Mouse (Mus musculus) limb, embryonic 14.5 days (tissue): Measurements from ENCODE around the gene Sh2d4b. TPM values are rescaled to one million over a fixed set of nuclear protein-coding genes. Genes with fewer than 3 reads are reported as not detected.

ENCODE experiments used
- ATAC-seq: fragments of 200-750 bp; cut with Nextera tagmentation; 2 replicates; pipeline ENCODE4 v1.8.0; 2017; ENCODE audit warnings: low read depth, moderate number of reproducible peaks, moderate TSS enrichment; ENCODE audit not compliant: low FRiP score
- DNase-seq: peaks from one replicate; pipeline ENCODE4 v3.0.0-alpha.2; 2015; ENCODE audit warnings: low spot score
- H3K27ac ChIP-seq: fragments of 300-500 bp; sonication (generic); replicated peaks from 2 replicates; pipeline ENCODE4 v1.5.1; 2014; ENCODE audit warnings: low read depth, mild to moderate bottlenecking, low read length, moderate library complexity, mixed read lengths
- H3K27me3 ChIP-seq: fragments of 300-500 bp; sonication (generic); 2 replicates; pipeline ENCODE4 v1.6.1; 2014; ENCODE audit warnings: low read length, mixed read lengths; ENCODE audit not compliant: control insufficient read depth, insufficient read depth
- H3K36me3 ChIP-seq: fragments of 300-500 bp; sonication (generic); 2 replicates; pipeline ENCODE4 v1.6.1; 2014; ENCODE audit warnings: mild to moderate bottlenecking, low read length, moderate library complexity, mixed read lengths; ENCODE audit not compliant: control insufficient read depth, insufficient read depth
- H3K4me1 ChIP-seq: fragments of 300-500 bp; sonication (generic); 2 replicates; pipeline ENCODE4 v1.6.1; 2014; ENCODE audit warnings: antibody characterized with exemption, low read length, mixed read lengths; ENCODE audit not compliant: control insufficient read depth, insufficient read depth
- H3K4me2 ChIP-seq: fragments of 300-500 bp; sonication (generic); replicated peaks from 2 replicates; pipeline ENCODE4 v1.6.1; 2014; ENCODE audit warnings: low read depth, mild to moderate bottlenecking, low read length, moderate library complexity; ENCODE audit not compliant: severe bottlenecking
- H3K4me3 ChIP-seq: fragments of 300-500 bp; sonication (generic); replicated peaks from 2 replicates; pipeline ENCODE4 v1.5.1; 2014; ENCODE audit warnings: low read length
- H3K9ac ChIP-seq: fragments of 300-500 bp; sonication (generic); 2 replicates; pipeline ENCODE4 v1.6.1; 2014; ENCODE audit warnings: mild to moderate bottlenecking, low read depth, low read length, moderate library complexity; ENCODE audit not compliant: severe bottlenecking
- H3K9me3 ChIP-seq: fragments of 300-500 bp; sonication (generic); 2 replicates; pipeline ENCODE4 v1.6.1; 2016; ENCODE audit warnings: low read length; ENCODE audit not compliant: control insufficient read depth
- POLR2A ChIP-seq: fragments of 200-500 bp; IDR thresholded peaks from 2 replicates; pipeline ENCODE4 v1.8.0; 2012; ENCODE audit warnings: inconsistent platforms, mild to moderate bottlenecking, moderate library complexity, borderline replicate concordance; ENCODE audit not compliant: insufficient read depth, insufficient read length; ENCODE audit errors: extremely low read depth
- WGBS: fragments of 180-500 bp; shearing (Covaris S2); extraction: QIAGEN DNeasy Blood & Tissue Kit; methylation state at CpG from one replicate; pipeline ENCODE4 v1.1.7; 2014; 5-methylcytosine and 5-hydroxymethylcytosine counted together
- polyA plus RNA-seq, 2 experiments: library from polyadenylated mRNA; depleted of rRNA in 1 of 2; stranded (reverse) in 1 of 2; unstranded in 1 of 2; fragments of >200 nt; fragmentation: Nextera tagmentation in 1 of 2; extraction: Ambion mirVana in 1 of 2; gene quantifications; 2 replicates each; pipeline versions ENCODE4 v1.2.1 to v1.2.3; 2012 to 2014

The Sh2d4b gene
- polyA plus RNA-seq, 2 experiments: 0.48 to 1.2 TPM

DNA sequence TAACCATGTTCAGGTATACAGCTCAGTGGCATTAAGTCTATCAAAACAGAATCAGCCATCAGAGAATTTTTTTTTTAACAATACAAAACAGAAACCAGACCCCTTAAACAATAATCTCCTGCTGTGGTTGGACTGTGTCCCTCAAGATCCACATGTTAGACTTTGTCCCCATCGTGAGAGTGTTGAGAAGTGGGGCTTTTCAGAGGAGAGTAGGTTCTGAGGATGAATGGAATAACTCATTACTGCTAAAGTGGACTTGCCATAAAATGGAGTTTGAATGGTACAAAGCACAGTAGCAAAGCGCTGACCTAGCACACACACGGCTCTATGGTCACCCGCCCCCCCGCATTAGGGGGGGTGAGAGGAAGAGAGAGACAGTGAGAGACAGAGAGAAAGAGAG lies 35.8 kb upstream of the Sh2d4b start:
- DNase-seq (no peak), ATAC-seq (no peak)
- 74% methylated on average over 5 of the region's 5 CpGs for WGBS
- H3K9me3 ChIP-seq: no peaks in the 10 kb centered on the region
- H3K4me1 ChIP-seq: peaks cover 9% of the 10 kb centered on the region
- H3K4me3 ChIP-seq: no peak overlapping the region
- TF ChIP-seq POLR2A: no peak
- H3K4me2 ChIP-seq: no peak overlapping the region
- H3K27ac ChIP-seq: no peak overlapping the region
- H3K36me3 ChIP-seq: no peaks in the 10 kb centered on the region
- no peaks in the 10 kb centered on the region for H3K27me3 ChIP-seq
- H3K9ac ChIP-seq: no peak overlapping the region

DNA sequence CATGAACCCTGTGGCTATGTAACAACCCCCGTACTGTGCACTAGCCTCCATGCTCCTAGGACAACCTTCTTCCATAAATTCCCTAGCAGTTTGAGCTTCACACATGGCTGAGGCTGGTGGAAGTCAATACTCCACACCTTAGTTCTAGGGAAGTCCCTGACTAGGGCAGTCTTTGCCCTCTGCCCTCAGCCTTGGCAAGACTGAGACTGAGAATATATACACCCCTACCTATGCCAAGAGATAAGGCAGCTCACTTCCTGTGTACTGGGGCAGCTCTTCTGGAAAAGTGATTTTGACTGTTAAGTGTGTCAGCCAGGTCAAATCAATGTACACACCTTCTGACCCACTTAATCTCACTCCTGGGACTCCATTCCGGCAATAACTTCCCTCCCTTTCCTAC lies 34.0 kb upstream of the Sh2d4b start:
- no peak overlapping the region for H3K9ac ChIP-seq
- TF ChIP-seq POLR2A: no peak
- no peak overlapping the region for H3K4me2 ChIP-seq
- ATAC-seq: no peak
- H3K36me3 ChIP-seq: no peaks in the 10 kb centered on the region
- no peak overlapping the region for H3K4me3 ChIP-seq
- no peak for DNase-seq
- WGBS: 68% methylated on average over 2 of the region's 2 CpGs
- H3K27ac ChIP-seq: no peak overlapping the region
- H3K9me3 ChIP-seq: no peaks in the 10 kb centered on the region
- H3K4me1 ChIP-seq: peaks cover 9% of the 10 kb centered on the region
- no peaks in the 10 kb centered on the region for H3K27me3 ChIP-seq

DNA sequence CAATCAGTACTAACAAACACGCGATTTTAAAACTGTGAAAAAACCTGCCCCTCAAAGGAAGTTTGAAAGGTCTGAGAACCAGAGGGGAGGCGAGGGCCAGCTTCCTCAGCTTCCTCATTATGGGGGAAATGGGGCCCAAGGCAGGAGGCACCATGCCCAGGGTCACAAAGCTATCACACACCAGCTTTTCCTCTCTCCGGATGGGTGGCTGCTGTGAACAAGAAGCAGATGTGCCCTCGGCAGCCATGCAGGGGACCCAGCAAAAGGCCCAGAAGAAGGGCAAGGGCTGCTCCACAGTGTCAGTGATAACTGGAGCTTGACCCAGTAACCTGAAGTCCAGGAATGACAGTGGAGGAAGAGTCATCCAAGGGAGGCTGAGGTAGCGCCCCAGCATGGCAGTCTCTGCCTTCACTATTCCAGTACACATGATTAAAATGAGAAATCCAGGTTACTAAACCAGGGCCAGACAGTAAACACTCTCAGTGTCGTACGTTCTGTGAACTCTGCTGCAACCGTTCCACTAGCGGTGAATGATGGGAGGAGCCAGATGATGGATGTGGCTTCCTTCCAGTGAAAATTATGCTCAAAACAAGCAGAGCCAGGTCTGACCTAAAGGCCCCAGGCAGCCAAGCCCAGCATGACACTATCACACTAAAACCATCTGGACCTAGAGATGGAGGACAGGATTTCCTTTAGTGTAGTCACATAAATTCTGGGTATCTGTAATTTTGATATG lies 31.5 kb upstream of the Sh2d4b start:
- no peaks in the 10 kb centered on the region for H3K36me3 ChIP-seq
- DNase-seq (no peak), ATAC-seq (no peak)
- no peak for TF ChIP-seq POLR2A
- no peak overlapping the region for H3K4me2 ChIP-seq
- no peak overlapping the region for H3K9ac ChIP-seq
- H3K9me3 ChIP-seq: no peaks in the 10 kb centered on the region
- WGBS: 36% methylated on average over 10 of the region's 10 CpGs
- no peak overlapping the region for H3K27ac ChIP-seq
- H3K4me1 ChIP-seq: no peaks in the 10 kb centered on the region; the same call in 1 of the 2 replicates
- no peak overlapping the region for H3K4me3 ChIP-seq
- no peaks in the 10 kb centered on the region for H3K27me3 ChIP-seq

DNA sequence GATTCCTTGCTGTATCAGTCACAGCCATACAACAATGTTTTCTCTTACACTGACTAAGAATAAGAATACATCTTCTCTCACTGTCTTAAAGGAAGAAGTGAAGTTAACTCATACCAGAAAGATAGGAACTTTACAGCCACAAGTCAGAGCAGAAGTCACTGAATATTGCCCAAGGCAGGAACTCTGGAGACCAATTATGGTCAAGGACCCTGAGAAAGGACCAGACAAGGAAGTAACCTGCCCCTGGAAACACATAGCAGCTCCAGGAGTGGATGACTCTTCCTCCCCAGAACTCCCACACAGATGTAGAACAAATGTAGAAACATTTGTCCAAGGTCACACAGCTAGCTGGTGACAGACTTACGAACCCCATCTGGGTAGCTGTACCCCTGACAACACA lies 28.2 kb upstream of the Sh2d4b start:
- no peak for ATAC-seq
- Histone ChIP-seq H3K27me3 (no peaks in the 10 kb centered on the region), H3K36me3 (no peaks in the 10 kb centered on the region), H3K9ac (no peak overlapping the region), H3K9me3 (no peaks in the 10 kb centered on the region), H3K27ac (no peak overlapping the region), H3K4me1 (no peaks in the 10 kb centered on the region), H3K4me3 (no peak overlapping the region), H3K4me2 (no peak overlapping the region)
- WGBS: 100% methylated on average over 1 of the region's 1 CpGs
- no peak for DNase-seq
- no peak for TF ChIP-seq POLR2A

DNA sequence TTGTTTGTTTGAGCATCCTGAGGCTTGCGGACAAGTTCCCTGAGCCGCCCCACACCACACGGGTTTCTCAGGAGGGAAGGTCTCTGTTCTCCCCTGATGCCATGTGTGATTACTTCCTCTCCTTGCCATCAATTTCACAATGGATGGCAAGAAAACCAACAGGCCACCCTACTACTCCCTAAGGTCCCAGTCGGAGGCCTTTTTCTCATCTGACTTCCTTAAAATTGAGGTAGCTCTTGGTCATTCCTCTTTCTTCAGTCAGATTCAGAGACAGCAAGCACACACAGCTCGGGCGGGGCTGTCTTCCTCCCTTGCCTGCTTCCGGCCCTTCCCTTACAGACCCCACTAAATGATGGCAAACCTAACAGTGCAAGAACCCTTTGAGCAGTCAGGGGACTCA lies 26.5 kb upstream of the Sh2d4b start:
- Histone ChIP-seq H3K9me3 (no peaks in the 10 kb centered on the region), H3K4me2 (no peak overlapping the region), H3K4me1 (no peaks in the 10 kb centered on the region), H3K27ac (no peak overlapping the region), H3K9ac (no peak overlapping the region), H3K27me3 (no peaks in the 10 kb centered on the region), H3K4me3 (no peak overlapping the region), H3K36me3 (peaks cover 11% of the 10 kb centered on the region)
- TF ChIP-seq POLR2A: no peak
- ATAC-seq: no peak
- DNase-seq: no peak
- 88% methylated on average over 7 of the region's 7 CpGs for WGBS
